Mouse (Mus musculus) retina, adult 2 months (tissue): ENCODE results near the gene Cdr2l.

Source experiments
- DNase-seq: peaks from one replicate; pipeline ENCODE4 v3.0.0-alpha.2; 2012; ENCODE audit warnings: low read depth, low spot score

Cdr2l gene

DNA sequence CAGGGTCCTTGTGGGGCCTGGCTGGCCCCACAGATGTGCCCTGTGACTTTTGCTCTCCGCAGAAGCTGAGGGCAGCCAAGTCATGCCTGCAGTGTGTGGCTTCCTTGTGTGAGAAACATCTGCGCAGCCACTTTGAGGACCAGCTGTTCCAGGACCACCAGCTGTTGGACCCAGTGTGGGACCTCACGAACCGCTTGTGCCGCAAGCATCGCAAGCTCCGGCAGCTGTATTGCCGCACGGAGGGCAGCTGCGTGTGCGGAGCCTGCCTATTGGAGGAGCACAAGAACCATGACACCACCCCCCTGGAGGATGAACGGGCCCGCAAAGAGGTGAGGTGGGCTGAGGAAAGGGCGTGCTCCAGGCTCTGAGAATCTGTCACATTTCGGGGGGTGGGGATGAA lies 59.7 kb downstream of the Cdr2l start:
- DNase-seq = no peak
